Mouse (Mus musculus) hindbrain, embryonic 13.5 days (tissue): ENCODE measurements around the gene Tyk2. TPM values are rescaled to one million over a fixed set of nuclear protein-coding genes. Genes with fewer than 3 reads are reported as not detected.

Experiments
- ATAC-seq: fragments of 200-750 bp; cut with Nextera tagmentation; 2 replicates; pipeline ENCODE4 v1.8.0; 2017; ENCODE audit warnings: moderate TSS enrichment; ENCODE audit not compliant: low FRiP score
- H3K27ac ChIP-seq: fragments of 300-500 bp; sonication (generic); 2 replicates; pipeline ENCODE4 v1.5.1; 2015; ENCODE audit warnings: inconsistent platforms, mild to moderate bottlenecking, moderate library complexity
- H3K27me3 ChIP-seq: fragments of 300-500 bp; sonication (generic); 2 replicates; pipeline ENCODE4 v1.6.1; 2015; ENCODE audit warnings: mild to moderate bottlenecking, inconsistent platforms
- H3K36me3 ChIP-seq: fragments of 300-500 bp; sonication (generic); 2 replicates; pipeline ENCODE4 v1.6.1; 2015; ENCODE audit warnings: mild to moderate bottlenecking, inconsistent platforms
- H3K4me1 ChIP-seq: fragments of 300-500 bp; sonication (generic); replicated peaks from 2 replicates; pipeline ENCODE4 v1.6.1; 2015; ENCODE audit warnings: inconsistent platforms
- H3K4me2 ChIP-seq: fragments of 300-500 bp; sonication (generic); 2 replicates; pipeline ENCODE4 v1.6.1; 2015; ENCODE audit warnings: inconsistent platforms, mild to moderate bottlenecking, moderate library complexity
- H3K4me3 ChIP-seq: fragments of 300-500 bp; sonication (generic); 2 replicates; pipeline ENCODE4 v1.5.1; 2015; ENCODE audit warnings: mild to moderate bottlenecking, inconsistent platforms
- H3K9ac ChIP-seq: fragments of 300-500 bp; sonication (generic); 2 replicates; pipeline ENCODE4 v1.6.1; 2015; ENCODE audit warnings: mild to moderate bottlenecking, inconsistent platforms
- H3K9me3 ChIP-seq: fragments of 300-500 bp; sonication (generic); 2 replicates; pipeline ENCODE4 v1.6.1; 2016; ENCODE audit warnings: inconsistent platforms
- WGBS: fragments of 180-500 bp; shearing (Covaris S2); methylation state at CpG from one replicate; pipeline ENCODE4 v1.1.7; 2015; 5-methylcytosine and 5-hydroxymethylcytosine counted together
- polyA plus RNA-seq: library from polyadenylated mRNA; unstranded; fragments of >200 nt; fragmentation: Nextera tagmentation; extraction: Ambion mirVana; gene quantifications from 2 replicates; pipeline ENCODE4 v1.2.1, GENCODE M21; 2015

The Tyk2 gene
- polyA plus RNA-seq, 1 experiment from 2014 or later = 12.4 TPM

DNA sequence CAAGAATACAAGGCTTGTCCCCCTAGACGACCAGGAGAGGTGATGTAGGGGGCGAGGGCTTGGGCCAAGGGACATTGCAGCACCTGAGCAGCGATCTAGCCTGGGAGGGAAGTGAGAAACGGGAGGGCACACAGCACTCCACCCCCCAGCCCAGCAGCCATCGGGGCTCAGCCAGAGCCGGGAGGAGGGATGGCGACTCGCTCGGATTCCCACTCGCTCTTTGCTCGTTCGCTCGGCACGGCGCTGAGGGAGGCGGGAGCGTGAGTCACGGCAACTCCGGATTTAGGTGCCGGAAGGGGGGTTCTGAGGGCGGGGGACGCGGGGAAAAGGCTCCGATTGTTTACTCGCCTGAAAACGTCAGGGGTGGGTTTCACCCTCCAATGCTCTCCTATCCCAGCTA is 33.0 kb upstream of the Tyk2 start:
- Histone ChIP-seq H3K4me1 (peaks cover 51% of the 10 kb centered on the region), H3K27me3 (peaks cover 73% of the 10 kb centered on the region), H3K9me3 (no peaks in the 10 kb centered on the region), H3K4me3 (peak overlapping the region; percentile 46), H3K27ac (no peak overlapping the region), H3K9ac (no peak overlapping the region; the same call in 1 of the 2 replicates), H3K4me2 (peak overlapping the region; percentile 40), H3K36me3 (no peaks in the 10 kb centered on the region)
- ATAC-seq = no peak
- under 1% methylated on average over 26 of the region's 26 CpGs for WGBS

DNA sequence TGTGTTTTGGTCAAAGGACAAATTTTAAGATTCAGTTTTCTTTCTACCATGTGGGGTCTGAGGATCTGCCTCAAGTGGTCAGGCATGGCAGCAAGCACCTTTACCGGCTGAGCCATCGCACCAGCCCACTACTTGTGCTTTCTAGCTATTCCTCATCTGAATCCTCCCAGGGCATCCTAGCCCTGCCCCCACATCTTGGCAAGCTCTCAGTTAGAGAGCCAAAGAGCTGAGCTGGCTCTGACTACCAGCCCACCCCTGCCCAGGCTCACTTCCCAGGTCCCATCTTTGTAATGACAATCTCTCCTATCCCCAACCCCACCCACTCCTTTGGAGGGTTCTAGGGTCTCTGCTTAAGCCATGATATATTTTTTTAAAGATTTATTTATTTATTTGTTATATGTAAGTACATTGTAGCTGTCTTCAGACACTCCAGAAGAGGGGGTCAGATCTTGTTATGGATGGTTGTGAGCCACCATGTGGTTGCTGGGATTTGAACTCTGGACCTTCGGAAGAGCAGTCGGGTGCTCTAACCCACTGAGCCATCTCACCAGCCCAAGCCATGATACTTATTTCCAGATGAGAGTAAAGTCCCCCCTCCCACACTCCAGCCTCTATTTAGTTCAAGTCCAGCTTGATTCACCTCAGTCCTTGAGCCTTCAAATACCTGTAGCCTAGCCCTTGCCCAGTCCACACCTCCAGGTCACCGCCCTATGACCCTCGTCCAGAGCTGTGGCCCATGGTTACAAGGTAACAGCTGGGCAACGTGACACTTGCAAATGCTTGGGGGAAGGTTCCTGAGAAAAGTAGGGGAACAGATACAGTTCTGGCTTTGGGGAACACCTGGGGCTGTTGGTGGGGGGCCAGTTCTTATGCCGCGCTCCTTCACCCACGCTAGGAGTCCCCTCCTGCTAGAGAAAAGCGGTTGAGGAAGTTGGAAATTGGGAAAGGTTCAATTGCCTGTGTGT is 32.3 kb upstream of the Tyk2 start:
- H3K27me3 ChIP-seq = peaks cover 76% of the 10 kb centered on the region
- peaks cover 45% of the 10 kb centered on the region for H3K4me1 ChIP-seq
- H3K36me3 ChIP-seq = no peaks in the 10 kb centered on the region
- no peak overlapping the region; the same call in 1 of the 2 replicates for H3K4me2 ChIP-seq
- H3K9ac ChIP-seq = no peak overlapping the region
- ATAC-seq = no peak
- WGBS = 38% methylated on average over 11 of the region's 11 CpGs
- no peak overlapping the region for H3K27ac ChIP-seq
- no peak overlapping the region for H3K4me3 ChIP-seq
- no peaks in the 10 kb centered on the region for H3K9me3 ChIP-seq

DNA sequence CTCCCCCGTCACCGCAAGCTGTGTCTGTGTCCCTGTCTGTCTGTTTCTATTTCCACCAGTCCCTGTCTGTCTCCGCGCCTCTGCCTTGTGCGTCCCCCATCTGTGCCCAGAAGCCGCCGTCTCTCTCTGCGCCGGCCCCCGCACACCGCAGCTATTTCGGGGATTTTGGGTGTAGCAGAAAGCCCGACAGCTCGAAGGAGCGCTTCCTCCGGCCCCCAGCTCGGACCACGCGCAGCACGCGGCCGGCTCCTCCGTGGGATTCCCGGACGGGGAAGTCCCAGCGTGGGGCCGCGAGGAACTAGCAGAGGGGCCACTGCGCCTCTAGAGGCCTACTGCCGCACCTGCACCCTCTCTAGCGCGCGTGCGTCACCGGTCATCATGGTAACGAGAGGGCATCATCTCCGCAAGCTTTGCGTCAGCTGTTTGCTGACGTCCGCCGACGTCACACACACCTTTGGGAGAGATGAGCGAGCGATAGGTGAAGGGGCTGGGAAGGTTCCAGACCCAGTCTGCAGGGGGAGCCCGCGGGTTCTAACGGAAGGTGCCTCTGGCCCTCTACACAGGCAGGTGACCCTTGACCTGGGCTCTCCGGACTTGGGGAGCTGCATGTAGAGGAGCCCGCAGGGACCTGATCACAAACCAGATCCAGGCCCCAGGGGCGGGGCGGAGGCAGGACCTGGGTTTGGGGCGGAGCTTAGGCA is 30.3 kb upstream of the Tyk2 start:
- H3K27ac ChIP-seq = 0 out of 2 replicates have a peak overlapping the region, but pooled peaks have one; percentile 30
- no peaks in the 10 kb centered on the region for H3K9me3 ChIP-seq
- H3K4me3 ChIP-seq = peak overlapping the region; percentile 50
- H3K4me2 ChIP-seq = peak overlapping the region; percentile 71
- no peaks in the 10 kb centered on the region for H3K36me3 ChIP-seq
- ATAC-seq = peak; percentile 60
- under 1% methylated on average over 52 of the region's 52 CpGs for WGBS
- peaks cover 58% of the 10 kb centered on the region for H3K27me3 ChIP-seq
- H3K4me1 ChIP-seq = peaks cover 32% of the 10 kb centered on the region
- peak overlapping the region; percentile 79 for H3K9ac ChIP-seq

DNA sequence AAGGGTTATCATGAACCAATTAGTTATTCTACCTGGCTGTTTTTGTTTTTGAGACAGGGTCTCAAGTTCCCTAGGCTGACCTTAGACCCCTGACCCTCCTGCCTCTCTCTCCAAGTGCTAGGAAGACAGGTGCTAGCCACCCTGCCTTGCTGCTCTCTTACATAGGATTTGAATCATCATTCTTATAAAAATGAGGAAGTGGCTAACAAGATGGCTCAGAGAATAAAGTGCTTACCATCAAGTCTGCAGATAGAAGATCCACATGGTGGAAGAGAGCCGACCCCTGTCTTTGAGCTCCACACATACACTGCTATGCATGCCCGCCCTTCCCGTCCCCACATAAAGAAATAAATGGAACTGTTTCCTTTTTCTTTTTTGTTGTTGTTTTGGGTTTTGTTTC is 23.7 kb upstream of the Tyk2 start:
- no peak overlapping the region for H3K4me2 ChIP-seq
- no peak overlapping the region for H3K4me3 ChIP-seq
- no peak for ATAC-seq
- WGBS = 84% methylated on average over 3 of the region's 3 CpGs
- no peak overlapping the region for H3K9ac ChIP-seq
- peaks cover 13% of the 10 kb centered on the region for H3K4me1 ChIP-seq
- H3K9me3 ChIP-seq = no peaks in the 10 kb centered on the region
- H3K27me3 ChIP-seq = peaks cover 22% of the 10 kb centered on the region
- H3K36me3 ChIP-seq = no peaks in the 10 kb centered on the region
- H3K27ac ChIP-seq = no peak overlapping the region

DNA sequence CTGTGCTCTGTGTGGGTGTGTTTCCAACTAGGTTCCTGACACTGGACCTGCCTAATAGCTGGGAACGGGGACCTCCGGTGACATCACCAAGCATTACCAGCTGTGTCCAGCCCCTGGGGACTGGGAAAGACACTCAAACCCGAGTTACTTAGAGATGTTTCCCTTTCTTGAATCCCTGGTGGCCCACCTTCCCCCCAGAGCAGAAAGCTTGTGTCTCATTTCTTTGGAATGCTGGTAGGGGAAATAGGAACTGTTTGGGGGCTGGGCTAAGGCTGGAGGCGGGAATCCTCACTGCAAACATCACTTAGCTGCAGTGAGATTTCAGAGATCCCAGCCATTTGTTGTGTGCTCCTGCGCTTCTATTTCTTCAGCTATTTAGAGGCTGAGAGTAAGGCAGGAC is 22.8 kb upstream of the Tyk2 start:
- no peak for ATAC-seq

DNA sequence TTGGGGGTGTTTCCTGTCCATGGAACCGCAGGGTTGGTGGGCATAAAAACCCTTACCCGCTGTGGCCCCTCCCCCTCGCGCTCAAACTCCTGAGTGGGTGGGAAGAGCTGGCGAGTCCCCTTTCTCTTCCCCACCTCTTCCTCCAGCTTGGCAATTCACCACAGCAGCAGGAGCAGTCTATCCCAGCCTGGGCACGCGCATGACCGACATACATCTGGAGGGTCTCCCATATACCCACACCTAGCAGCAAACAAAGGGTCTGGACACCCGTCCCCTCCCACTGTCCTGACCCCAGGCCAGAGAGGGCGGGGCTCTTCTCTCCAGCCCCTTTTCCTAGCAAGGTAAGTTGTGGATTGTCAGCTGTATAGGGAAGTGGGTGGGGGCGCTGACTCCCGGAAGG is 22.3 kb upstream of the Tyk2 start:
- 2% methylated on average over 12 of the region's 12 CpGs for WGBS
- no peaks in the 10 kb centered on the region for H3K9me3 ChIP-seq
- no peak for ATAC-seq
- H3K9ac ChIP-seq = peak overlapping the region; percentile 49
- H3K27ac ChIP-seq = no peak overlapping the region
- H3K4me1 ChIP-seq = peaks cover 23% of the 10 kb centered on the region
- peak overlapping the region; percentile 25 for H3K4me3 ChIP-seq
- H3K36me3 ChIP-seq = no peaks in the 10 kb centered on the region
- peaks cover 19% of the 10 kb centered on the region for H3K27me3 ChIP-seq
- peak overlapping the region; percentile 50 for H3K4me2 ChIP-seq

More for the DNA sequence above, 22.8 kb upstream of the Tyk2 start:
- H3K4me3 ChIP-seq = peak overlapping the region; percentile 25; the same call in 1 of the 2 replicates
- H3K9me3 ChIP-seq = no peaks in the 10 kb centered on the region
- H3K27ac ChIP-seq = no peak overlapping the region
- H3K4me1 ChIP-seq = peaks cover 18% of the 10 kb centered on the region
- peak overlapping the region; percentile 50 for H3K4me2 ChIP-seq
- H3K9ac ChIP-seq = peak overlapping the region; percentile 49
- 22% methylated on average over 5 of the region's 5 CpGs for WGBS
- H3K36me3 ChIP-seq = no peaks in the 10 kb centered on the region
- peaks cover 22% of the 10 kb centered on the region for H3K27me3 ChIP-seq

DNA sequence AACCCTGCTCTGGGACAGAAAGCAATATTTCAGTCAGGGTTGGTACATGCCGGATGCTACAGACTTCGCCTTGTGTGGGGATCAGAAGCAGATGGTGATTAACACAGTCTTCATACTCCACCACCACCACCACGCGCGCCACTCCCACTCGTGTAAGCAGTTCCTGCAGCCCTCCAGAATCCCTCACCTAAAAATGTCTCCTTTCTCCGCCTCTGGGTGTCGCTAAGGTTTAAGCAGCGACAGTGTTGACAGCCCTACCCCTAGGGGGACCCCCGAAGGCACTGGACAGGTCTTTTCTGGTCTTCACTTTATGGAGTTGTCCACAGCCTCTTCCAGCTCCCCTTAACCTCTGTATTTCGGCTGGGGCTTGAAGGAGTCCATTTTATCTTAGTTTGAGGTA is 21.7 kb upstream of the Tyk2 start:
- H3K9me3 ChIP-seq = no peaks in the 10 kb centered on the region
- H3K9ac ChIP-seq = no peak overlapping the region
- H3K4me2 ChIP-seq = peak overlapping the region; percentile 50
- H3K36me3 ChIP-seq = no peaks in the 10 kb centered on the region
- H3K27ac ChIP-seq = no peak overlapping the region
- H3K4me3 ChIP-seq = peak overlapping the region; percentile 25; the same call in 1 of the 2 replicates
- WGBS = 6% methylated on average over 11 of the region's 11 CpGs
- peaks cover 19% of the 10 kb centered on the region for H3K27me3 ChIP-seq
- ATAC-seq = no peak
- peaks cover 29% of the 10 kb centered on the region for H3K4me1 ChIP-seq

DNA sequence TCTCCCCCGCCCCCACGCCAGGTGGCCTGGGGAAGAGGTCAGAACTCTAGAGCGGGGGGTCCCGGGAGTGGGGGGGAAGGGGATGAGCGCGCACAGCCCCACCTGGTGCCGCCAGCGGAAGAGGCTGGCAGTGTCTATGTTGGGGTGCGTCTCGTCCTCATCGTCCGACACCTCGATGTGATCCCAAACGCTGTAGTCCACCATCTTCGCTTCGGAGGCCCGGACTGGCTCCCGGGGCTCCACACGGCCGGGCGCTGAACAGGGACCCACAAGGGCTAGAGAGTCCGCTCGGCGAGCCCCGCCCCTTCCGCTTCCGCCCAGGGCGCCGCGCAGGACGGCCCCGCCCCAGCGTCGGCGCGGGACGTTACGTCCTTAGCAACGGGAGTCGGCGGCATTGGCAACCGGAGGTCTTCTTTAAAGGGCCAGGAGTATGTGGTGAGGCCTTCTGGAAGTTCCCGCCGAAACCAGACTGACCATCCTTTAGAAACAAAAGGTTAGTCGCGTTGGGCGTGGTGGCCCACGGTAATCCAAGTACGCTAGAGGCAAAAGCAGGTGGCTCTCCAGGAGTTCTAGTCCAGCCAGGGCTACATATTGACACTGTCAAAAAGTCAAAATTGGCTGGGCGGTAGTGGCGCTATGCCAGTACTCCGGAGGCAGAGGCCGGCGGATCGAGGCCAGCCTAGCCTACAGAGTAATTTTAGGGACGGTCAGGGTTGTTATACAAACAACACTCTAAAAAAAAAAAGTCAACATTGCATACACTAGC is 18.8 kb upstream of the Tyk2 start, which contains the start of gene Cdc37:
Gene Cdc37, minus strand, starts transcription at position 329 of the 766 bp plus-strand sequence.
- peak within 1 kb of the TSS; percentile 83 for H3K27ac ChIP-seq
- peak within 1 kb of the TSS; percentile 94 for H3K4me2 ChIP-seq
- 3% methylated on average over 56 of the region's 56 CpGs for WGBS
- H3K36me3 ChIP-seq = peaks cover 18% of the 10 kb centered on the region
- H3K27me3 ChIP-seq = peaks cover 18% of the 10 kb centered on the region
- peak within 1 kb of the TSS; percentile 91 for H3K9ac ChIP-seq
- peaks cover 52% of the 10 kb centered on the region for H3K4me1 ChIP-seq
- H3K9me3 ChIP-seq = no peaks in the 10 kb centered on the region
- peak; percentile 94 for ATAC-seq
- H3K4me3 ChIP-seq = peak within 1 kb of the TSS; percentile 83

DNA sequence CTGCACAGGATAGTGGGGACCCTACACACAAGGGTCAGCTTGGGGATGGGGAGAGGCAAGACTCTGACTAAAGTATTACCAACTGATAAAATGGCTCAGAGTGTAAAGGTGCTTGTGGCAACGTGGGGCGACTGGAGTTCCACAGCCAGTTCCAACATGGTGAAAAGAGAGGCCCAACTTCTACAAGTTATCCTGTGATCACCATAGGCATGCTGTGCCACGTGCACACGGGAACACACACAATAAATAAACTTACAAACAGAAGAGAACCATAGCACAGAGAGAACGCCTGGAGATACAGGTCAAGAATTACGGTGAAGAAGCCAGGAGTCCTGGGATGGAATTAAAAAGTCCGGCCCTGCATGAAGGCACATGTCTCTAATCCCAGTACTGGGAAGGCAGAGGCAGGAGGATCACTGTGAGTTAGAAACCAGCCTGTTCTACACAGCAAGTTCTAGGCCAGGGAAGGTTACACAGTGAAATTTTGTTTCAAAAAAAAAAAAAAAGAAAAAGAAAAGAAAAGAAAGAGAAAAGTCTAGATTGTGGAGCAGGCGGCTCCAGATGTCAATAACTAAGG is 18.1 kb upstream of the Tyk2 start:
- Histone ChIP-seq H3K27me3 (peaks cover 16% of the 10 kb centered on the region), H3K4me1 (peaks cover 52% of the 10 kb centered on the region), H3K9me3 (no peaks in the 10 kb centered on the region), H3K4me3 (peak overlapping the region; percentile 83), H3K9ac (peak overlapping the region; percentile 91), H3K36me3 (peaks cover 25% of the 10 kb centered on the region), H3K4me2 (peak overlapping the region; percentile 94), H3K27ac (peak overlapping the region; percentile 83)
- 11% methylated on average over 8 of the region's 8 CpGs for WGBS
- no peak for ATAC-seq

DNA sequence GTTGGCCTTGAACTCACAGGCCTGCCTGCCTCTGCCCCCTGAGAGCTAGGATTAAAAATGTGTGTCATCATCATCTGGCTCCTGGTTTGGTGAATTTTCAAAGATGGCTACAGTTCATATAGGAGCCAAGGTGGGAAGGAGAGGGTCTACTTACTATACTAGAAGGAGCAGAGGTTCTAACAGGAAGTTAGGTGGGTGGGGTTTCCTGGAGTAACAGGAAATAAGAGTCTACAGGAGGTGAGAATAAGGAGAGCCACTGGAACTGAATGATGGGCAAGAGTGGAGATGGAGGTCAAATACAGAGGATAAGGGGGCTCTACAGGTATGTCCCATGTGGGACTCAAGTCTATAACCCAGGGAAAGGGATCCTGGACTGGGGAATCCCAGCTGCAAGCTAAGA is 17.4 kb upstream of the Tyk2 start:
- H3K27me3 ChIP-seq = peaks cover 10% of the 10 kb centered on the region
- ATAC-seq = no peak
- peaks cover 48% of the 10 kb centered on the region for H3K4me1 ChIP-seq
- H3K4me3 ChIP-seq = peak overlapping the region; percentile 83
- no peak overlapping the region for H3K27ac ChIP-seq
- H3K9me3 ChIP-seq = no peaks in the 10 kb centered on the region
- peak overlapping the region; percentile 91 for H3K9ac ChIP-seq
- peak overlapping the region; percentile 94 for H3K4me2 ChIP-seq
- H3K36me3 ChIP-seq = peaks cover 32% of the 10 kb centered on the region

DNA sequence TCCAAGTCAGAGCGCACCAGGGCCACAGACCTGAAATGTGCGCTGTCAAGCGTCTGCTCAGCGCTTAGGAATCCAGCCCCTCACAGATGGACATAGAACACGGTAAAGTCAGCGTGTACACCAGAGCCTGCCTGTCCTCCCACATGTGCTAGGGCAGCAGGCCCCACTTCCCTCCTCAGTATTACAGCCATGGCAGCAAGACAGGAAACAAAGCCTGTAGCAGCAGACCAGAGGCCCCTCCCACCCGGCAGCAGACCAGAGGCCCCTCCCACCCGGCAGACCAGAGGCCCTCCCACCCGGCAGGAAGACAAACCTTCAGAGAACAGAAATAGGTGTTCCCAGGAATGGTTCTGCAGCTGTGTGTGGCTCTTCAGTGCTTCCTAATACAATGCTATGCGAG is 15.7 kb upstream of the Tyk2 start:
- Histone ChIP-seq H3K4me1 (peaks cover 43% of the 10 kb centered on the region), H3K9ac (peak overlapping the region; percentile 51), H3K36me3 (peaks cover 50% of the 10 kb centered on the region), H3K9me3 (no peaks in the 10 kb centered on the region), H3K4me3 (no peak overlapping the region), H3K27me3 (no peaks in the 10 kb centered on the region; the same call in 1 of the 2 replicates), H3K4me2 (peak overlapping the region; percentile 40), H3K27ac (no peak overlapping the region)
- ATAC-seq = no peak
- WGBS = 58% methylated on average over 10 of the region's 10 CpGs
